9 mouse cellular contexts compared by ENCODE assay signal in the genomic region with DNA sequence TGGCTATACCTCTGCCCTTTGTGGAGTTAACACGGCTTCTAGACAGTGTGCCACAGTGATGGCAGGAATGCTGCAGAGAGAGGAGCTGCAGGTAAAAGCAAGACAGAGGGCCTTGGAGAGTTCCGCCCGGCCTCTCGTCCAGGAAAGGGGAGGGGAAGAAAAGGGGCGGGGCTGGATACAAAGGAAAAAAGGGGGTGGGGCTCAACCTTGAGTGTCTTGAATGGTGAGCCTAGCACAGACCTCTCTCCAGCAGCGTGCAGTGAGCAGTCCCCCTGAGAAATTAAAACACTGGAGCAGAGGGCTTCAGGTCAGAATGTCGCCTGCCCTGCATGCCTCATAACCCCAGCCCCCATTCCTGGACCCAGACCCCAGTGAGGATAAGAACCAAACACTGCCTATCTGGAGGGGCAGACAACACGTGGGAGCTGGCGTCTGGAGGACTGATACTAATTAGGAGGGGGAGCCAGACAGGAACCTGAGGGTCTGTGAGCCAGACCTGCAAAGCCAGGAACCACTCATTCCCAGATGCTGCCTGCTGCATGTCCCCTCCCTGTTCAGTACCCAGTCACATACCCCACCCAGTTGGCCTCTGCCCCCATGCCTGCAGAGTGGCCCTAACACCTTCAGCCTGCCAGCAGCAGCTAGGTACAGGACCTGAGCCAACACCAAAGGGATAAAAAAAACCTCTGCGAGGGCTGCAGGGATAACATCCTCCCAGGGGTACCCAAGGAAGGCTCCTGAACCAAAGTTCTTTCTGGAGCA. TPM values are rescaled to one million over a fixed set of nuclear protein-coding genes. Genes with fewer than 3 reads are reported as not detected.
A peak's percentile ranks its signal among the peaks of the same experiment; 100 is the strongest.
DNase-seq lines count a peak whose midpoint lies in the region; ATAC-seq lines count a peak whose summit lies in the region.
"Had no signal": no experiment of that assay in that cellular context is flagged by ENCODE, and none has a peak within 500 bp of the region (broad histone marks: within the 10 kb centered on the region; RNA-seq: fewer than 3 reads in every experiment).

No protein-coding gene starts in this region.

- no peak overlapping the region for H3K27ac ChIP-seq in forebrain, embryonic 16.5 days (ENCODE audit: low read length)
- H3K27ac ChIP-seq in intestine, embryonic 14.5 days (ENCODE audit: low read depth), result no peak overlapping the region; the same call in 1 of the 2 replicates
- no peak overlapping the region for H3K27ac ChIP-seq in midbrain, embryonic 14.5 days (replicated peaks; ENCODE audit: low read depth, low read length)

- H3K9ac ChIP-seq in forebrain, embryonic 16.5 days (replicated peaks; ENCODE audit: low read depth, low read length), result peak overlapping the region; percentile 45
- H3K9ac ChIP-seq in intestine, embryonic 14.5 days (ENCODE audit: low read length), result no peak overlapping the region
- no peak overlapping the region for H3K9ac ChIP-seq in midbrain, embryonic 14.5 days (replicated peaks; ENCODE audit: low read length)

- H3K36me3 ChIP-seq in forebrain, embryonic 16.5 days (ENCODE audit: control insufficient read depth, insufficient read depth), result no peaks in the 10 kb centered on the region
- no peaks in the 10 kb centered on the region for H3K36me3 ChIP-seq in intestine, embryonic 14.5 days (ENCODE audit: control insufficient read depth, insufficient read depth, low read length)
- no peaks in the 10 kb centered on the region for H3K36me3 ChIP-seq in midbrain, embryonic 14.5 days (ENCODE audit: control insufficient read depth, insufficient read depth, low read length)

- DNase-seq in heart, adult 11 months, result peak; percentile 97
- DNase-seq in heart, postnatal 25 days (ENCODE audit: low spot score), result no peak
- DNase-seq in intestine, embryonic 14.5 days (ENCODE audit: low spot score), result peak; percentile 82
- peak; percentile 61 for DNase-seq in midbrain, embryonic 14.5 days
- no peak for DNase-seq in right cerebral cortex, adult 18-20 months
- DNase-seq in spleen, adult 18-20 months, result no peak
- DNase-seq in layer of hippocampus, adult 9-11 months, result no peak

- H3K4me2 ChIP-seq in forebrain, embryonic 16.5 days (ENCODE audit: low read length), result peak overlapping the region; percentile 18
- peak overlapping the region; percentile 45 for H3K4me2 ChIP-seq in intestine, embryonic 14.5 days (ENCODE audit: low read length)
- peak overlapping the region; percentile 33 for H3K4me2 ChIP-seq in midbrain, embryonic 14.5 days (ENCODE audit: low read length)

- no peak overlapping the region; the same call in 1 of the 2 replicates for H3K4me3 ChIP-seq in forebrain, embryonic 16.5 days (replicated peaks; ENCODE audit: low read length)
- no peak overlapping the region for H3K4me3 ChIP-seq in intestine, embryonic 14.5 days (ENCODE audit: low read depth, low read length)
- H3K4me3 ChIP-seq in midbrain, embryonic 14.5 days (replicated peaks; ENCODE audit: low read depth, low read length), result no peak overlapping the region
- H3K4me3 ChIP-seq: erythroblast, embryonic 14.5 days had no signal

- ATAC-seq in forebrain, embryonic 16.5 days, result peak; percentile 70
- peak; percentile 81 for ATAC-seq in intestine, embryonic 14.5 days (replicated peaks; ENCODE audit: low FRiP score, low TSS enrichment, low read depth)
- peak; percentile 53 for ATAC-seq in midbrain, embryonic 14.5 days (ENCODE audit: low FRiP score, low TSS enrichment)

- no peaks in the 10 kb centered on the region for H3K9me3 ChIP-seq in forebrain, embryonic 16.5 days (ENCODE audit: control insufficient read depth, low read length)
- H3K9me3 ChIP-seq in intestine, embryonic 14.5 days (ENCODE audit: control insufficient read depth, low read length), result no peaks in the 10 kb centered on the region
- H3K9me3 ChIP-seq in midbrain, embryonic 14.5 days (ENCODE audit: control insufficient read depth, low read length), result no peaks in the 10 kb centered on the region

- WGBS in forebrain, embryonic 16.5 days, result 4% methylated on average over 10 of the region's 10 CpGs
- WGBS in intestine, embryonic 14.5 days, result 8% methylated on average over 10 of the region's 10 CpGs
- 7% methylated on average over 10 of the region's 10 CpGs for WGBS in midbrain, embryonic 14.5 days

- H3K27me3 ChIP-seq in forebrain, embryonic 16.5 days (replicated peaks; ENCODE audit: control insufficient read depth, insufficient read depth, low read length), result no peaks in the 10 kb centered on the region
- H3K27me3 ChIP-seq in intestine, embryonic 14.5 days (replicated peaks; ENCODE audit: control insufficient read depth, insufficient read depth, low read length), result no peaks in the 10 kb centered on the region
- no peaks in the 10 kb centered on the region for H3K27me3 ChIP-seq in midbrain, embryonic 14.5 days (ENCODE audit: control insufficient read depth, insufficient read depth, low read length)

- intact Hi-C loops in heart, postnatal 25 days (cut with DNase I), result no loop called here

- peaks cover 11% of the 10 kb centered on the region for H3K4me1 ChIP-seq in forebrain, embryonic 16.5 days (replicated peaks; ENCODE audit: control insufficient read depth, insufficient read depth, low read length)
- peaks cover 11% of the 10 kb centered on the region for H3K4me1 ChIP-seq in intestine, embryonic 14.5 days (replicated peaks; ENCODE audit: control insufficient read depth, insufficient read depth, low read length)
- H3K4me1 ChIP-seq in midbrain, embryonic 14.5 days (ENCODE audit: control insufficient read depth, insufficient read depth, low read length), result 0 out of 2 replicates have a peak, but pooled peaks cover 3% of the 10 kb centered on the region

RNA-seq across cellular contexts. Expression of gene Gpc1, which starts 40.2 kb away (rescaled TPM):
- 100 to 1,000 TPM; 366 to 368 TPM for total RNA-seq in heart, postnatal 25 days (2021)
- 70.4 and 72.7 TPM in 2 replicates for polyA plus RNA-seq in forebrain, embryonic 16.5 days (2015; fragmentation: Nextera tagmentation; extraction: Ambion mirVana)
- polyA plus RNA-seq in intestine, embryonic 14.5 days (2014; fragmentation: Nextera tagmentation; extraction: Ambion mirVana), result 46.3 and 47.9 TPM in 2 replicates
- 64.8 and 65.7 TPM in 2 replicates for polyA plus RNA-seq in midbrain, embryonic 14.5 days (2014; fragmentation: Nextera tagmentation; extraction: Ambion mirVana)

Comparison
In these comparisons a context has a peak if more than half of its experiments do, and no peak if none do; other contexts are left out.
1. DNase-seq: peak in heart, adult 11 months (single experiment), intestine, embryonic 14.5 days (single experiment) and midbrain, embryonic 14.5 days (single experiment); none in heart, postnatal 25 days (single experiment), right cerebral cortex, adult 18-20 months (single experiment), spleen, adult 18-20 months (0 of 2) and layer of hippocampus, adult 9-11 months (single experiment).
2. Peak in every context shown above with its lines, with median percentiles within 50 percentile points of each other: ATAC-seq and H3K4me2 ChIP-seq.